Mouse (Mus musculus) MEL (cell line): ENCODE measurements around the gene Pirt. TPM values are rescaled to one million over a fixed set of nuclear protein-coding genes. Genes with fewer than 3 reads are reported as not detected.

ENCODE experiments used
- DNase-seq: peaks from one replicate; pipeline ENCODE4 v3.0.0; 2011; ENCODE audit warnings: low read depth, low spot score
- H3K27ac ChIP-seq: 2 replicates; pipeline ENCODE4 v1.5.1; 2012; ENCODE audit warnings: low read depth, mild to moderate bottlenecking, control low read depth, low read length, moderate library complexity; ENCODE audit not compliant: control insufficient read depth
- H3K27me3 ChIP-seq, 2 experiments: fragments of 150-350 bp in 1 of 2; sonication (generic) in 1 of 2; 2 replicates each; pipeline ENCODE4 v1.6.1; 2012; ENCODE audit warnings: low read length in 2 of 2, mild to moderate bottlenecking in 2 of 2, improper control_type of control experiment in 1 of 2, moderate library complexity in 1 of 2; ENCODE audit not compliant: insufficient read depth in 2 of 2, control insufficient read depth in 1 of 2
- H3K36me3 ChIP-seq, 2 experiments: 2 replicates each; pipeline ENCODE4 v1.6.1; 2012 to 2014; ENCODE audit warnings: low read length in 2 of 2, improper control_type of control experiment in 1 of 2, inconsistent platforms in 1 of 2, mild to moderate bottlenecking in 1 of 2; ENCODE audit not compliant: insufficient read depth in 2 of 2, control insufficient read depth in 1 of 2
- H3K4me1 ChIP-seq, 2 experiments: fragments of 150-350 bp in 1 of 2; sonication (generic) in 1 of 2; 2 replicates each; pipeline ENCODE4 v1.6.1; 2012; ENCODE audit warnings: low read length in 2 of 2, improper control_type of control experiment in 1 of 2, mild to moderate bottlenecking in 1 of 2; ENCODE audit not compliant: insufficient read depth in 2 of 2, control insufficient read depth in 1 of 2
- H3K4me3 ChIP-seq, 2 experiments: fragments of 150-350 bp in 1 of 2; sonication (generic) in 1 of 2; 2 replicates each; pipeline ENCODE4 v1.5.1; 2012; ENCODE audit warnings: low read depth in 2 of 2, low read length in 2 of 2, mild to moderate bottlenecking in 2 of 2, moderate library complexity in 2 of 2, control low read depth in 1 of 2, improper control_type of control experiment in 1 of 2; ENCODE audit not compliant: control insufficient read depth in 1 of 2, insufficient read depth in 1 of 2
- H3K79me2 ChIP-seq: 2 replicates; pipeline ENCODE4 v1.6.1; 2012; ENCODE audit warnings: mild to moderate bottlenecking, low read length, moderate library complexity; ENCODE audit not compliant: control insufficient read depth, poor library complexity, insufficient read depth
- H3K9ac ChIP-seq: 2 replicates; pipeline ENCODE4 v1.6.1; 2012; ENCODE audit warnings: low read depth, mild to moderate bottlenecking, control low read depth, low read length, moderate library complexity; ENCODE audit not compliant: control insufficient read depth, poor library complexity, severe bottlenecking
- H3K9me3 ChIP-seq: fragments of 150-350 bp; sonication (generic); replicated peaks from 2 replicates; pipeline ENCODE4 v1.6.1; 2012; ENCODE audit warnings: mild to moderate bottlenecking, low read length, improper control_type of control experiment, moderate library complexity; ENCODE audit not compliant: insufficient read depth
- CHD1 ChIP-seq: IDR thresholded peaks from 2 replicates; pipeline ENCODE4 v1.6.1; 2012; ENCODE audit warnings: low read depth, mild to moderate bottlenecking, inconsistent platforms, low read length, improper control_type of control experiment
- CHD2 ChIP-seq: IDR thresholded peaks from 2 replicates; pipeline ENCODE4 v1.6.1; 2011; ENCODE audit warnings: low read length, improper control_type of control experiment
- E2F4 ChIP-seq: IDR thresholded peaks from 2 replicates; pipeline ENCODE4 v1.6.1; 2011; ENCODE audit warnings: low read depth, low read length, improper control_type of control experiment, borderline replicate concordance
- EP300 ChIP-seq, 2 experiments: IDR thresholded peaks; 2 replicates each; pipeline ENCODE4 v1.6.1; 2011; ENCODE audit warnings: improper control_type of control experiment in 2 of 2, low read length in 2 of 2, low read depth in 1 of 2, mild to moderate bottlenecking in 1 of 2
- ETS1 ChIP-seq: IDR thresholded peaks from 2 replicates; pipeline ENCODE4 v1.6.1; 2012; ENCODE audit warnings: low read depth, mild to moderate bottlenecking, inconsistent platforms, low read length, improper control_type of control experiment, moderate library complexity
- GATA1 ChIP-seq: IDR thresholded peaks from 2 replicates; pipeline ENCODE4 v1.6.1; 2011; ENCODE audit warnings: low read depth, low read length, improper control_type of control experiment
- HCFC1 ChIP-seq: IDR thresholded peaks from 2 replicates; pipeline ENCODE4 v1.6.1; 2012; ENCODE audit warnings: low read depth, mild to moderate bottlenecking, inconsistent platforms, low read length, improper control_type of control experiment, moderate library complexity
- KAT2A ChIP-seq: conservative IDR thresholded peaks from 2 replicates; pipeline ENCODE4 v1.6.1; 2012; ENCODE audit warnings: low read depth, low read length, improper control_type of control experiment, inconsistent platforms
- MAX ChIP-seq: IDR thresholded peaks from 2 replicates; pipeline ENCODE4 v1.6.1; 2011; ENCODE audit warnings: low read length, improper control_type of control experiment
- MAZ ChIP-seq: IDR thresholded peaks from 2 replicates; pipeline ENCODE4 v1.6.1; 2012; ENCODE audit warnings: low read depth, mild to moderate bottlenecking, inconsistent platforms, low read length, improper control_type of control experiment
- MEF2A ChIP-seq: IDR thresholded peaks from 2 replicates; pipeline ENCODE4 v1.6.1; 2014; ENCODE audit warnings: low read depth, mild to moderate bottlenecking, inconsistent platforms, low read length, improper control_type of control experiment; ENCODE audit not compliant: poor library complexity, insufficient replicate concordance, severe bottlenecking; ENCODE audit errors: extremely low read depth
- MYB ChIP-seq: IDR thresholded peaks from 2 replicates; pipeline ENCODE4 v1.6.1; 2011; ENCODE audit warnings: mild to moderate bottlenecking, low read depth, low read length, improper control_type of control experiment
- POLR2AphosphoS5 ChIP-seq: IDR thresholded peaks from 2 replicates; pipeline ENCODE4 v1.6.1; 2012; ENCODE audit warnings: low read depth, borderline replicate concordance, mild to moderate bottlenecking, inconsistent platforms, low read length, moderate library complexity, mixed read lengths
- RAD21 ChIP-seq: IDR thresholded peaks from 2 replicates; pipeline ENCODE4 v1.6.1; 2011; ENCODE audit warnings: mild to moderate bottlenecking, low read depth, low read length, improper control_type of control experiment
- RCOR1 ChIP-seq: IDR thresholded peaks from 2 replicates; pipeline ENCODE4 v1.6.1; 2012; ENCODE audit warnings: low read depth, mild to moderate bottlenecking, inconsistent platforms, low read length, improper control_type of control experiment
- SIN3A ChIP-seq: IDR thresholded peaks from 2 replicates; pipeline ENCODE4 v1.6.1; 2012; ENCODE audit warnings: low read length, improper control_type of control experiment, inconsistent platforms
- TAL1 ChIP-seq: IDR thresholded peaks from 2 replicates; pipeline ENCODE4 v1.6.1; 2012; ENCODE audit warnings: mild to moderate bottlenecking, inconsistent platforms, low read length, moderate library complexity, mixed read lengths
- TBP ChIP-seq: IDR thresholded peaks from 2 replicates; pipeline ENCODE4 v1.8.0; 2011; ENCODE audit warnings: low read depth, low read length, improper control_type of control experiment
- TCF12 ChIP-seq: IDR thresholded peaks from 2 replicates; pipeline ENCODE4 v1.6.1; 2014; ENCODE audit warnings: low read depth, mild to moderate bottlenecking, inconsistent platforms, low read length, improper control_type of control experiment, moderate library complexity
- UBTF ChIP-seq: IDR thresholded peaks from 2 replicates; pipeline ENCODE4 v1.6.1; 2012; ENCODE audit warnings: low read depth, mild to moderate bottlenecking, inconsistent platforms, low read length, improper control_type of control experiment, moderate library complexity, borderline replicate concordance; ENCODE audit not compliant: insufficient read depth
- ZNF384 ChIP-seq: IDR thresholded peaks from 2 replicates; pipeline ENCODE4 v1.6.1; 2012; ENCODE audit warnings: low read depth, mild to moderate bottlenecking, inconsistent platforms, low read length, improper control_type of control experiment
- polyA plus RNA-seq, 2 experiments: library from polyadenylated mRNA; stranded (reverse) in 1 of 2; unstranded in 1 of 2; fragments of >175 nt in 1 of 2; fragments of >200 nt in 1 of 2; gene quantifications; 2 replicates each; pipeline versions ENCODE4 v1.2.1 to v1.2.4; 2012; ENCODE audit warnings: low replicate concordance in 2 of 2, low read depth in 1 of 2; ENCODE audit not compliant: insufficient read length in 2 of 2, insufficient read depth in 1 of 2, missing spikeins in 1 of 2
- total RNA-seq: library from RNA; depleted of rRNA; stranded (reverse); fragments of 300-350 nt; gene quantifications from 2 replicates; pipeline ENCODE4 v1.2.3, GENCODE M21; 2012

The Pirt gene
- total and polyA plus RNA-seq, 3 experiments, result not detected

- Histone ChIP-seq H3K36me3 (no peaks in the 10 kb centered on the region), H3K9ac (no peak overlapping the region), H3K27ac (no peak overlapping the region), H3K4me1 (no peaks in the 10 kb centered on the region), H3K79me2 (no peaks in the 10 kb centered on the region), H3K27me3 (no peaks in the 10 kb centered on the region), H3K4me3 (no peak overlapping the region), H3K9me3 (no peaks in the 10 kb centered on the region)
- DNase-seq, result no peak
- no peak for TF ChIP-seq EP300 (IDR thresholded peaks at IDR 0.05; ENCODE audit: low read depth in 1 of 2, low read length in 2 of 2)
- no peak for TF ChIP-seq CHD1
- TF ChIP-seq POLR2AphosphoS5, result no peak
- TF ChIP-seq RAD21, result no peak
- no peak for TF ChIP-seq CHD2
- TF ChIP-seq E2F4, result no peak
- TF ChIP-seq UBTF, result no peak
- no peak for TF ChIP-seq RCOR1
- no peak for TF ChIP-seq HCFC1
- TF ChIP-seq MYB, result no peak
- no peak for TF ChIP-seq TCF12
- TF ChIP-seq, all 39 proteins: peak for 0
These were observed 22.8 kb downstream of the Pirt start for GRCm38 (mm10) chr11:66934428-66935173.

GRCm38 (mm10) chr11:66942011-66942410 lies 30.2 kb downstream of the Pirt start:
- Histone ChIP-seq H3K9ac (no peak overlapping the region), H3K36me3 (no peaks in the 10 kb centered on the region), H3K4me1 (no peaks in the 10 kb centered on the region), H3K79me2 (no peaks in the 10 kb centered on the region), H3K9me3 (no peaks in the 10 kb centered on the region), H3K27me3 (no peaks in the 10 kb centered on the region), H3K27ac (no peak overlapping the region), H3K4me3 (no peak overlapping the region)
- TF ChIP-seq SIN3A, result no peak
- TF ChIP-seq MAX, result no peak
- no peak for TF ChIP-seq MAZ
- no peak for TF ChIP-seq TCF12
- no peak for TF ChIP-seq E2F4
- no peak for TF ChIP-seq TAL1
- no peak for TF ChIP-seq ZNF384
- no peak for TF ChIP-seq GATA1
- no peak for TF ChIP-seq MEF2A
- TF ChIP-seq HCFC1, result no peak
- no peak for TF ChIP-seq CHD2
- no peak for TF ChIP-seq RCOR1
- no peak for TF ChIP-seq POLR2AphosphoS5
- no peak for TF ChIP-seq ETS1
- TF ChIP-seq KAT2A, result no peak
- no peak for TF ChIP-seq CHD1
- no peak for TF ChIP-seq TBP
- no peak for DNase-seq
